Mouse (Mus musculus) kidney, adult 10 weeks (tissue): Measurements from ENCODE around the gene Dync1li2. TPM values are rescaled to one million over a fixed set of nuclear protein-coding genes. Genes with fewer than 3 reads are reported as not detected.

Source experiments
- polyA plus RNA-seq: library from polyadenylated mRNA; stranded (reverse); fragments of 350-450 nt; fragmentation: Illumina TruSeq; extraction: RNeasy Lipid Tissue Mini Kit (QIAGEN cat#74804); gene quantifications from one replicate; pipeline ENCODE4 v1.2.3, GENCODE M21; 2014; ENCODE audit warnings: low read depth, low replicate concordance

Dync1li2 gene
- polyA plus RNA-seq, result 50.3 TPM

DNA sequence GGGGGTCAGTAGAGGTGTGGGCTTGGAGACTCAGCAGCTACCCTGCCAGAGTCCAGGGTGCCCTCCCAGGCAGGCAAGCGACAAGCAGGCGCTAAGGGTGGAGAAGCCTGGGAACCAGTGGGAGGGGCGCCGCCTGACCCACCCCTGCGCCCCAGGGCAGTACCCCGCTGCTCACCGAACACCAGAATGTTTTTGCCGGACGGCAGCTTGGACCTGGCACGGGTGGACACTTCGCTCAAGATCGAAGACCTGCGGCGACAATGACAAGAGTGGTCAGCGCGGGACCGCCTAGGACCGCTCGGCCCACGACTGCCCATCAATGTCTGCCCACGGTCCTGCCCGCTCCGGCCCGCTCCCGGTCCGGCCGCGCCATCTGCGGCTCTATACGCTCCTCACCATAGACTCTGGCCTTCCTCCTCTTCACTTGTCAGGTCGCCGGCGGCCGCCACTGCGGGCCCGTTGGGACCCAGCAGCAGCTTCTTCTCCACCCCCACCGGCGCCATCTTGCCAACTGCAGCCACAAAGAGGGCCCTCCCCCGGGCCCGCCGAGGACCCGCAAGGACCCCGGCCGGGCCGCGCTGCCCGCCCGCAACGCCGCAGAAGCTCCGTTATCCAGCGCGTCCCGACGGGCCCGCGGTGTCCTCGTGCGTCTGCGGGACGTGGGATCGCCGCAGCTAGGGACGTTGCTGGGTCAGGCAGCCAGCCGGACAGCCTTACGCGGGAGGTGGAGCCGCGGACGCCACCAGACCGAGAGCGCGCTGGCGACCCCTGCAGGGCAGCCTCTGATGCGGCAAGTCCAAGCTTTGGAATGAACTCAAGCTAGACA is at the start of gene Dync1li2:
TSS of gene Dync1li2 (minus strand) at position 749 of the 826 bp plus-strand sequence.

DNA sequence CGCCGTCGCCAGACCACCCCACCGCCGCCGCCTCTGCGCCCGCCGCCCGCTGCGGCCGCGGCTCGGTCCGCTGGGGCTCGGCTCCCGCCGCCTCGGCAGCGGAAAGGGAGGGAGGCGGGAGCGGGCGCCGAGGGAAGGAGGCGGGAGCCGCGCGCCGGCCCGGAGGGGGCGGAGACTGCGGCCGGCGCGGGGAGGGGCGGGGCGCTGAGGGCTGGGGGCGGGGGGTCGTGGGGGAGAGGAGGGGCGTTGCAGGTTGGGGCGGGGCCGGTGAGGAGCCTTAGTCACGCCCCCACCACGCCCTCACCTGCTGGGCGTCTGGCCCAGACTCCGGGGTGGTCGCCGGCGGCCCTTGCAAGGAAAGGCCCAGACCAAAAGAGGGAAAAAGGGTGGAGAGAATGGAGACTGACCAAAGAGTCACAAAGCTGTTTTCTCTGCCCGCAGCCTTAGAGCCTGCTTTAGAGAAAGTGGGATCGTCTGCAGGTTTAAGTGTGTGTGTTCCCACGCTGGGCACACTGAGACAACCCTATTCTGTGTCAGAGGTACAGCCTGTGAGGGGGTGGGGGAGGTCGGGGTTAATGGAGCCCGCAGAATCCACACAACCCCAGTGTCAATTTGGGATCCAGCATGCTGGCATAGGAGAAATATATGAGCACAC is 47.0 kb downstream of the Dync1li2 start, which contains the start of gene Cmtm4:
TSS of gene Cmtm4 (minus strand) at position 105 of the 655 bp plus-strand sequence.

Other genes starting within 250 kb of the Dync1li2 start
- gene Tk2, start 194.5 kb downstream of the Dync1li2 start, polyA plus RNA-seq, result 10.6 TPM
- 5.4 TPM for gene Cklf, start 192.2 kb downstream of the Dync1li2 start, polyA plus RNA-seq
- not detected for gene Cmtm2a, start 149.9 kb downstream of the Dync1li2 start, polyA plus RNA-seq
- not detected for gene Gm45711, start 133.0 kb downstream of the Dync1li2 start, polyA plus RNA-seq
- not detected for gene Cmtm1, start 132.9 kb downstream of the Dync1li2 start, polyA plus RNA-seq
- not detected for gene Gm11020, start 121.5 kb downstream of the Dync1li2 start, polyA plus RNA-seq
- not detected for gene Cmtm2b, start 120.8 kb downstream of the Dync1li2 start, polyA plus RNA-seq
- gene Cmtm3, start 103.6 kb downstream of the Dync1li2 start, polyA plus RNA-seq, result 4.6 TPM
- 64.5 TPM for gene Cmtm4, start 47.2 kb downstream of the Dync1li2 start, polyA plus RNA-seq
- 0.81 TPM for gene Terb1, start 66.9 kb upstream of the Dync1li2 start, polyA plus RNA-seq
- gene Nae1, start 91.6 kb upstream of the Dync1li2 start, polyA plus RNA-seq, result 202 TPM
- 0.36 TPM for gene Car7, start 91.6 kb upstream of the Dync1li2 start, polyA plus RNA-seq
- 37.1 TPM for gene Pdp2, start 148.4 kb upstream of the Dync1li2 start, polyA plus RNA-seq
- gene Cdh16, start 181.3 kb upstream of the Dync1li2 start, polyA plus RNA-seq, result 364 TPM
- not detected for gene Rrad, start 188.3 kb upstream of the Dync1li2 start, polyA plus RNA-seq
- 1.2 TPM for gene Ciao2b, start 198.9 kb upstream of the Dync1li2 start, polyA plus RNA-seq